Mouse (Mus musculus) lung, embryonic 15.5 days (tissue): ENCODE results near the gene Gm21698. TPM values are rescaled to one million over a fixed set of nuclear protein-coding genes. Genes with fewer than 3 reads are reported as not detected.
"Not testable (repeated sequence)": the region's sequence is repeated elsewhere in the genome, so short reads cannot be mapped to it uniquely, and the experiment has no call there.

Experiments used
- ATAC-seq: fragments of 200-750 bp; cut with Nextera tagmentation; 2 replicates; pipeline ENCODE4 v1.8.0; 2017; ENCODE audit warnings: moderate number of reproducible peaks, borderline replicate concordance; ENCODE audit not compliant: low FRiP score, low TSS enrichment; ENCODE audit errors: extremely low read depth
- H3K27ac ChIP-seq: fragments of 300-500 bp; sonication (generic); 2 replicates; pipeline ENCODE4 v1.5.1; 2015; ENCODE audit warnings: moderate library complexity, mild to moderate bottlenecking, inconsistent platforms
- H3K27me3 ChIP-seq: fragments of 300-500 bp; sonication (generic); 2 replicates; pipeline ENCODE4 v1.6.1; 2015; ENCODE audit warnings: inconsistent platforms
- H3K36me3 ChIP-seq: fragments of 300-500 bp; sonication (generic); 2 replicates; pipeline ENCODE4 v1.6.1; 2015; ENCODE audit warnings: inconsistent platforms
- H3K4me1 ChIP-seq: fragments of 300-500 bp; sonication (generic); 2 replicates; pipeline ENCODE4 v1.6.1; 2015; ENCODE audit warnings: inconsistent platforms
- H3K4me2 ChIP-seq: fragments of 300-500 bp; sonication (generic); 2 replicates; pipeline ENCODE4 v1.6.1; 2015; ENCODE audit warnings: inconsistent platforms, mild to moderate bottlenecking, moderate library complexity
- H3K4me3 ChIP-seq: fragments of 300-500 bp; sonication (generic); 2 replicates; pipeline ENCODE4 v1.5.1; 2015; ENCODE audit warnings: mild to moderate bottlenecking, inconsistent platforms
- H3K9ac ChIP-seq: fragments of 300-500 bp; sonication (generic); 2 replicates; pipeline ENCODE4 v1.6.1; 2015; ENCODE audit warnings: inconsistent platforms
- H3K9me3 ChIP-seq: fragments of 300-500 bp; sonication (generic); 2 replicates; pipeline ENCODE4 v1.6.1; 2016; ENCODE audit warnings: inconsistent platforms
- WGBS: fragments of 180-500 bp; shearing (Covaris S2); methylation state at CpG from one replicate; pipeline ENCODE4 v1.1.7; 2015; 5-methylcytosine and 5-hydroxymethylcytosine counted together
- polyA plus RNA-seq: library from polyadenylated mRNA; unstranded; fragments of >200 nt; fragmentation: Nextera tagmentation; extraction: Ambion mirVana; gene quantifications from 2 replicates; pipeline ENCODE4 v1.2.1, GENCODE M21; 2015

Gm21698 gene
- 0.09 TPM in 1 of 2 replicates, not detected in the other for polyA plus RNA-seq

- H3K4me3 ChIP-seq, H3K27me3 ChIP-seq, H3K4me1 ChIP-seq, H3K4me2 ChIP-seq, ATAC-seq, H3K36me3 ChIP-seq, H3K9me3 ChIP-seq, H3K9ac ChIP-seq, H3K27ac ChIP-seq: not testable (repeated sequence)
- WGBS, result no CpG with 5 or more reads among the region's 3 CpGs
Measured at GRCm38 (mm10) chr5:25988550-25988949, at the start of gene Gm21698. Gene Gm21698 (minus strand): TSS chr5:25988650.

- H3K36me3 ChIP-seq, H3K4me1 ChIP-seq, H3K4me3 ChIP-seq, H3K9me3 ChIP-seq, H3K27me3 ChIP-seq, H3K9ac ChIP-seq, ATAC-seq, H3K4me2 ChIP-seq, H3K27ac ChIP-seq: not testable (repeated sequence)
- no CpG with 5 or more reads among the region's 3 CpGs for WGBS
Measured at GRCm38 (mm10) chr5:26022816-26023215, 34.4 kb upstream of the Gm21698 start, which contains the start of gene Gm5862. Gene Gm5862 (minus strand): TSS chr5:26022916.

- WGBS, result 46% methylated on average over 7 of the region's 7 CpGs
- ATAC-seq, result 0 out of 2 replicates have a peak, but pooled peaks have one; percentile 23
Measured at GRCm38 (mm10) chr5:26007697-26008096, 19.2 kb upstream of the Gm21698 start.

GRCm38 (mm10) chr5:26006937-26007695 lies 18.7 kb upstream of the Gm21698 start:
- Histone ChIP-seq H3K4me2 (peak overlapping the region; percentile 35), H3K4me3 (peak overlapping the region; percentile 2)
- H3K4me1 ChIP-seq, H3K36me3 ChIP-seq, H3K27ac ChIP-seq, H3K27me3 ChIP-seq, H3K9ac ChIP-seq, H3K9me3 ChIP-seq: not testable (repeated sequence)
- peak; percentile 80 for ATAC-seq
- WGBS, result 14% methylated on average over 45 of the region's 45 CpGs

More at GRCm38 (mm10) chr5:26007697-26008096, 19.2 kb upstream of the Gm21698 start:
- H3K9me3 ChIP-seq, H3K27ac ChIP-seq, H3K4me1 ChIP-seq, H3K4me2 ChIP-seq, H3K4me3 ChIP-seq, H3K36me3 ChIP-seq, H3K27me3 ChIP-seq, H3K9ac ChIP-seq: not testable (repeated sequence)

- not testable (repeated sequence) for H3K4me1 ChIP-seq, H3K9me3 ChIP-seq, H3K9ac ChIP-seq, H3K36me3 ChIP-seq, H3K27ac ChIP-seq, ATAC-seq, H3K27me3 ChIP-seq, H3K4me3 ChIP-seq, H3K4me2 ChIP-seq
- 90% methylated on average over 1 of the region's 2 CpGs for WGBS
Measured at GRCm38 (mm10) chr5:26004698-26005097, 16.2 kb upstream of the Gm21698 start, which contains the start of gene Gm1979. Gene Gm1979 (minus strand): TSS chr5:26004798.

GRCm38 (mm10) chr5:25972563-25972962 lies 15.9 kb downstream of the Gm21698 start, which contains the start of gene Gm21680:
Gene Gm21680 (minus strand): TSS chr5:25972663.
- H3K9ac ChIP-seq, H3K27ac ChIP-seq, H3K36me3 ChIP-seq, H3K4me2 ChIP-seq, H3K9me3 ChIP-seq, H3K4me3 ChIP-seq, ATAC-seq, H3K27me3 ChIP-seq, H3K4me1 ChIP-seq: not testable (repeated sequence)
- WGBS, result no CpG with 5 or more reads among the region's 2 CpGs

GRCm38 (mm10) chr5:25957050-25957449 lies 31.4 kb downstream of the Gm21698 start:
- ATAC-seq, result not testable (repeated sequence)

GRCm38 (mm10) chr5:25956611-25957010 lies 31.8 kb downstream of the Gm21698 start:
- ATAC-seq, H3K4me2 ChIP-seq, H3K9ac ChIP-seq, H3K36me3 ChIP-seq, H3K27me3 ChIP-seq, H3K9me3 ChIP-seq, H3K4me1 ChIP-seq, H3K4me3 ChIP-seq, H3K27ac ChIP-seq: not testable (repeated sequence)
- WGBS, result 18% methylated on average over 32 of the region's 32 CpGs

More at GRCm38 (mm10) chr5:25957050-25957449, 31.4 kb downstream of the Gm21698 start:
- not testable (repeated sequence) for H3K4me1 ChIP-seq, H3K36me3 ChIP-seq, H3K27ac ChIP-seq, H3K4me2 ChIP-seq, H3K4me3 ChIP-seq, H3K27me3 ChIP-seq, H3K9me3 ChIP-seq, H3K9ac ChIP-seq
- 48% methylated on average over 17 of the region's 17 CpGs for WGBS

GRCm38 (mm10) chr5:25954317-25954716 lies 34.1 kb downstream of the Gm21698 start, which contains the start of gene Gm21671:
Gene Gm21671 (minus strand): TSS chr5:25954417.
- 64% methylated on average over 2 of the region's 2 CpGs for WGBS
- not testable (repeated sequence) for H3K4me3 ChIP-seq, H3K4me1 ChIP-seq, H3K9me3 ChIP-seq, H3K4me2 ChIP-seq, H3K27ac ChIP-seq, H3K27me3 ChIP-seq, ATAC-seq, H3K9ac ChIP-seq, H3K36me3 ChIP-seq

GRCm38 (mm10) chr5:25945391-25945790 lies 43.1 kb downstream of the Gm21698 start:
- H3K4me2 ChIP-seq, H3K27me3 ChIP-seq, H3K9ac ChIP-seq, H3K27ac ChIP-seq, ATAC-seq, H3K9me3 ChIP-seq, H3K4me3 ChIP-seq, H3K4me1 ChIP-seq, H3K36me3 ChIP-seq: not testable (repeated sequence)
- 80% methylated on average over 2 of the region's 2 CpGs for WGBS

- not testable (repeated sequence) for H3K4me2 ChIP-seq, H3K27me3 ChIP-seq, H3K27ac ChIP-seq, H3K9me3 ChIP-seq, H3K36me3 ChIP-seq, ATAC-seq, H3K9ac ChIP-seq, H3K4me3 ChIP-seq, H3K4me1 ChIP-seq
- 46% methylated on average over 2 of the region's 2 CpGs for WGBS
Measured at GRCm38 (mm10) chr5:25942281-25942680, 46.2 kb downstream of the Gm21698 start, which contains the start of gene Gm21663. Gene Gm21663 (minus strand): TSS chr5:25942381.
